Mouse (Mus musculus): ENCODE data around the gene Sept9.

GRCm38 (mm10) chr11:117235086-117235897 is 35.8 kb downstream of the Sept9 start:
- peak in 1 of 3 experiments; percentile 33 for TF ChIP-seq MYOD1 (IDR thresholded peaks at IDR 0.05; ENCODE audit: control insufficient read depth in 1 of 3, insufficient read length in 2 of 3, low read depth in 2 of 3)
- no peak for TF ChIP-seq TCF12 (IDR thresholded peaks at IDR 0.05; ENCODE audit: insufficient read depth, poor library complexity, severe bottlenecking)
- TF ChIP-seq MYOG (IDR thresholded peaks at IDR 0.05; ENCODE audit: control insufficient read depth in 1 of 3, insufficient read depth in 1 of 3, insufficient read length in 2 of 3, low read depth in 2 of 3) = peak in 2 of 3 experiments; percentile 16 to 57
- TF ChIP-seq POLR2A (IDR thresholded peaks at IDR 0.05; ENCODE audit: insufficient read length, low read depth) = peak; percentile 62
- no peak for TF ChIP-seq TCF3 (IDR thresholded peaks at IDR 0.05; ENCODE audit: insufficient read length, low read depth)
- TF ChIP-seq CEBPB (IDR thresholded peaks at IDR 0.05; ENCODE audit: insufficient read depth, poor library complexity, severe bottlenecking) = no peak
- no peak for TF ChIP-seq USF1 (IDR thresholded peaks at IDR 0.05; ENCODE audit: low read depth)
- no peak for TF ChIP-seq MAX (IDR thresholded peaks at IDR 0.05; ENCODE audit: low read depth)
- peak; percentile 60 for TF ChIP-seq POLR2AphosphoS2 (IDR thresholded peaks at IDR 0.05; ENCODE audit: insufficient read length, low read depth)
- no peak for TF ChIP-seq SRF (IDR thresholded peaks at IDR 0.05; ENCODE audit: control insufficient read depth, insufficient read length, low read depth)
- TF ChIP-seq E2F4 (IDR thresholded peaks at IDR 0.05; ENCODE audit: insufficient read depth) = no peak
- no peak for TF ChIP-seq REST (IDR thresholded peaks at IDR 0.05; ENCODE audit: insufficient read depth, insufficient read length)
